Mouse (Mus musculus): ENCODE results near the gene Rbfox3. TPM values are rescaled to one million over a fixed set of nuclear protein-coding genes. Genes with fewer than 3 reads are reported as not detected.

Gene Rbfox3
- total and polyA plus RNA-seq, 2 experiments from 2014 or later, result 60.3 to 73.3 TPM

GRCm38 (mm10) chr11:118576611-118577010, 334.8 kb downstream of the Rbfox3 start:
- no peak for ATAC-seq (ENCODE audit: low FRiP score)
- WGBS, result 38% methylated on average over 8 of the region's 8 CpGs
- H3K27me3 ChIP-seq (ENCODE audit: insufficient read depth, low read length), result no peaks in the 10 kb centered on the region

GRCm38 (mm10) chr11:118574418-118574817, 337.0 kb downstream of the Rbfox3 start:
- 84% methylated on average over 5 of the region's 5 CpGs for WGBS
- H3K4me3 ChIP-seq (ENCODE audit: low read depth, low read length), result no peak overlapping the region
- no peaks in the 10 kb centered on the region for H3K9me3 ChIP-seq (ENCODE audit: low read length)
- H3K27ac ChIP-seq (ENCODE audit: low read depth, low read length), result no peak overlapping the region
- ATAC-seq (ENCODE audit: low FRiP score), result no peak
- no peaks in the 10 kb centered on the region; the same call in 1 of the 2 replicates for H3K27me3 ChIP-seq (ENCODE audit: insufficient read depth, low read length)
- H3K9ac ChIP-seq (replicated peaks; ENCODE audit: low read length, poor library complexity, severe bottlenecking), result no peak overlapping the region
- DNase-seq (ENCODE audit: low spot score), result no peak
- peaks cover 18% of the 10 kb centered on the region; the same call in 1 of the 2 replicates for H3K4me1 ChIP-seq (ENCODE audit: insufficient read depth, low read length)
- TF ChIP-seq CTCF (IDR thresholded peaks at IDR 0.05), result peak; percentile 28; the same call in 1 of the 2 replicates
- H3K4me2 ChIP-seq (ENCODE audit: low read depth, low read length, poor library complexity, severe bottlenecking), result no peak overlapping the region
- H3K36me3 ChIP-seq (ENCODE audit: insufficient read depth, low read length), result no peaks in the 10 kb centered on the region

More at GRCm38 (mm10) chr11:118576611-118577010, 334.8 kb downstream of the Rbfox3 start:
- Histone ChIP-seq H3K4me2 (ENCODE audit: low read depth, low read length, poor library complexity, severe bottlenecking) (no peak overlapping the region), H3K27ac (ENCODE audit: low read depth, low read length) (no peak overlapping the region), H3K36me3 (ENCODE audit: insufficient read depth, low read length) (no peaks in the 10 kb centered on the region), H3K4me3 (ENCODE audit: low read depth, low read length) (no peak overlapping the region), H3K4me1 (ENCODE audit: insufficient read depth, low read length) (peaks cover 12% of the 10 kb centered on the region; the same call in 1 of the 2 replicates), H3K9me3 (ENCODE audit: low read length) (no peaks in the 10 kb centered on the region), H3K9ac (replicated peaks; ENCODE audit: low read length, poor library complexity, severe bottlenecking) (no peak overlapping the region)
- no peak for TF ChIP-seq CTCF (IDR thresholded peaks at IDR 0.05)
- peak; percentile 64 for DNase-seq (ENCODE audit: low spot score)

- no peaks in the 10 kb centered on the region for H3K36me3 ChIP-seq (ENCODE audit: insufficient read depth, low read length)
- no peak overlapping the region for H3K4me2 ChIP-seq (ENCODE audit: low read depth, low read length, poor library complexity, severe bottlenecking)
- ATAC-seq (ENCODE audit: low FRiP score), result no peak
- peaks cover 8% of the 10 kb centered on the region for H3K27me3 ChIP-seq (ENCODE audit: insufficient read depth, low read length)
- WGBS, result 0% methylated on average over 3 of the region's 3 CpGs
- H3K9me3 ChIP-seq (ENCODE audit: low read length), result no peaks in the 10 kb centered on the region
- peak; percentile 76 for DNase-seq (ENCODE audit: low spot score)
- H3K9ac ChIP-seq (replicated peaks; ENCODE audit: low read length, poor library complexity, severe bottlenecking), result no peak overlapping the region
- no peak overlapping the region for H3K27ac ChIP-seq (ENCODE audit: low read depth, low read length)
- no peak overlapping the region for H3K4me3 ChIP-seq (ENCODE audit: low read depth, low read length)
- peak; percentile 89 for TF ChIP-seq CTCF (IDR thresholded peaks at IDR 0.05)
- peaks cover 23% of the 10 kb centered on the region; the same call in 1 of the 2 replicates for H3K4me1 ChIP-seq (ENCODE audit: insufficient read depth, low read length)
Measured at GRCm38 (mm10) chr11:118573569-118573968, 337.8 kb downstream of the Rbfox3 start.

GRCm38 (mm10) chr11:118573000-118573399, 338.4 kb downstream of the Rbfox3 start:
- no peak overlapping the region for H3K9ac ChIP-seq (replicated peaks; ENCODE audit: low read length, poor library complexity, severe bottlenecking)
- DNase-seq (ENCODE audit: low spot score) (no peak), ATAC-seq (ENCODE audit: low FRiP score) (no peak)
- no peak overlapping the region for H3K4me2 ChIP-seq (ENCODE audit: low read depth, low read length, poor library complexity, severe bottlenecking)
- no peaks in the 10 kb centered on the region for H3K9me3 ChIP-seq (ENCODE audit: low read length)
- peak overlapping the region; percentile 19; the same call in 1 of the 2 replicates for H3K27ac ChIP-seq (ENCODE audit: low read depth, low read length)
- TF ChIP-seq CTCF (IDR thresholded peaks at IDR 0.05), result no peak
- WGBS, result 73% methylated on average over 7 of the region's 7 CpGs
- H3K27me3 ChIP-seq (ENCODE audit: insufficient read depth, low read length), result peaks cover 13% of the 10 kb centered on the region
- H3K36me3 ChIP-seq (ENCODE audit: insufficient read depth, low read length), result no peaks in the 10 kb centered on the region
- peaks cover 23% of the 10 kb centered on the region; the same call in 1 of the 2 replicates for H3K4me1 ChIP-seq (ENCODE audit: insufficient read depth, low read length)
- no peak overlapping the region for H3K4me3 ChIP-seq (ENCODE audit: low read depth, low read length)

- Histone ChIP-seq H3K4me1 (ENCODE audit: insufficient read depth, low read length) (peaks cover 11% of the 10 kb centered on the region; the same call in 1 of the 2 replicates), H3K27me3 (ENCODE audit: insufficient read depth, low read length) (peaks cover 14% of the 10 kb centered on the region), H3K27ac (ENCODE audit: low read depth, low read length) (peak overlapping the region; percentile 51; the same call in 1 of the 2 replicates), H3K36me3 (ENCODE audit: insufficient read depth, low read length) (no peaks in the 10 kb centered on the region), H3K4me3 (ENCODE audit: low read depth, low read length) (peak overlapping the region; percentile 59), H3K9me3 (ENCODE audit: low read length) (no peaks in the 10 kb centered on the region), H3K9ac (replicated peaks; ENCODE audit: low read length, poor library complexity, severe bottlenecking) (peak overlapping the region; percentile 85), H3K4me2 (ENCODE audit: low read depth, low read length, poor library complexity, severe bottlenecking) (peak overlapping the region; percentile 96)
- ATAC-seq (ENCODE audit: low FRiP score), result peak; percentile 27; the same call in 1 of the 2 replicates
- no peak for TF ChIP-seq CTCF (IDR thresholded peaks at IDR 0.05)
- DNase-seq (ENCODE audit: low spot score), result peak; percentile 28
- 0% methylated on average over 24 of the region's 27 CpGs for WGBS
Measured at GRCm38 (mm10) chr11:118570164-118570563, 341.2 kb downstream of the Rbfox3 start.

GRCm38 (mm10) chr11:118569571-118570062, 341.8 kb downstream of the Rbfox3 start:
- Histone ChIP-seq H3K4me1 (ENCODE audit: insufficient read depth, low read length) (peaks cover 11% of the 10 kb centered on the region; the same call in 1 of the 2 replicates), H3K4me2 (ENCODE audit: low read depth, low read length, poor library complexity, severe bottlenecking) (peak overlapping the region; percentile 96), H3K27me3 (ENCODE audit: insufficient read depth, low read length) (peaks cover 14% of the 10 kb centered on the region), H3K4me3 (ENCODE audit: low read depth, low read length) (peak overlapping the region; percentile 59), H3K36me3 (ENCODE audit: insufficient read depth, low read length) (no peaks in the 10 kb centered on the region), H3K9me3 (ENCODE audit: low read length) (no peaks in the 10 kb centered on the region), H3K27ac (ENCODE audit: low read depth, low read length) (no peak overlapping the region; the same call in 1 of the 2 replicates), H3K9ac (replicated peaks; ENCODE audit: low read length, poor library complexity, severe bottlenecking) (peak overlapping the region; percentile 85)
- peak; percentile 3; the same call in 1 of the 2 replicates for TF ChIP-seq CTCF (IDR thresholded peaks at IDR 0.05)
- DNase-seq (ENCODE audit: low spot score) (peak; percentile 49), ATAC-seq (ENCODE audit: low FRiP score) (peak; percentile 53; the same call in 1 of the 2 replicates)
- WGBS, result under 1% methylated on average over 38 of the region's 51 CpGs
